11 mouse cellular contexts compared by ENCODE assay signal in genomic region chrX:162556459-162556841, GRCm38 (mm10).
A peak's percentile ranks its signal among the peaks of the same experiment; 100 is the strongest.
DNase-seq lines count a peak whose midpoint lies in the region; ATAC-seq and TF ChIP-seq lines count a peak whose summit lies in the region.
"Had no signal": no experiment of that assay in that cellular context is flagged by ENCODE, and none has a peak within 500 bp of the region (broad histone marks: within the 10 kb centered on the region; RNA-seq: fewer than 3 reads in every experiment).

No protein-coding gene starts in this region.

- whole genome bisulfite sequencing in heart, embryonic 10.5 days, result 55% methylated on average over 6 of the region's 6 CpGs
- 38% methylated on average over 6 of the region's 6 CpGs for WGBS in lung, postnatal 0 days
- 43% methylated on average over 6 of the region's 6 CpGs for WGBS in lung, adult 2 months
- 48% methylated on average over 6 of the region's 6 CpGs for WGBS in intestine, embryonic 16.5 days

- peak; percentile 26; the same call in 1 of the 2 replicates for ATAC-seq in lung, postnatal 0 days
- 0 out of 2 replicates have a peak, but pooled peaks have one; percentile 21 for ATAC-seq in intestine, embryonic 16.5 days

- peak; percentile 6 for DNase-seq in heart, postnatal 4 days
- no peak for DNase-seq in heart, embryonic 10.5 days (ENCODE audit: low spot score)
- peak; percentile 54 for DNase-seq in lung, postnatal 0 days (ENCODE audit: low spot score)
- no peak for DNase-seq in lung, adult 2 months
- DNase-seq in right cerebral cortex, postnatal 10 days (ENCODE audit: low spot score in 2 of 2), result peak; percentile 34 to 68
- no peak for DNase-seq in cerebellum, adult 9-10 months
- DNase-seq: gastrocnemius, postnatal 36 days; thymus, postnatal 14 days had no signal

- H3K27ac ChIP-seq in heart, embryonic 10.5 days, result no peak overlapping the region
- H3K27ac ChIP-seq in lung, postnatal 0 days (ENCODE audit: low read length), result no peak overlapping the region
- no peak overlapping the region for H3K27ac ChIP-seq in intestine, embryonic 16.5 days (ENCODE audit: low read length)
- H3K27ac ChIP-seq: embryonic facial prominence, embryonic 13.5 days; hindbrain, embryonic 14.5 days had no signal

- no peaks in the 10 kb centered on the region for H3K9me3 ChIP-seq in heart, embryonic 10.5 days
- no peaks in the 10 kb centered on the region for H3K9me3 ChIP-seq in lung, postnatal 0 days (ENCODE audit: low read length)
- no peaks in the 10 kb centered on the region for H3K9me3 ChIP-seq in intestine, embryonic 16.5 days (ENCODE audit: control insufficient read depth, low read length)
- H3K9me3 ChIP-seq: embryonic facial prominence, embryonic 13.5 days had no signal

- H3K4me2 ChIP-seq in lung, postnatal 0 days (replicated peaks; ENCODE audit: low read depth, low read length), result no peak overlapping the region; the same call in 1 of the 2 replicates
- no peak overlapping the region for H3K4me2 ChIP-seq in intestine, embryonic 16.5 days (ENCODE audit: low read depth, low read length)
- H3K4me2 ChIP-seq: embryonic facial prominence, embryonic 13.5 days; hindbrain, embryonic 14.5 days had no signal

- H3K9ac ChIP-seq in lung, postnatal 0 days (replicated peaks; ENCODE audit: low read depth), result no peak overlapping the region
- no peak overlapping the region for H3K9ac ChIP-seq in intestine, embryonic 16.5 days (ENCODE audit: low read depth, low read length)
- H3K9ac ChIP-seq: embryonic facial prominence, embryonic 13.5 days; hindbrain, embryonic 14.5 days had no signal

- TF ChIP-seq CTCF in lung, postnatal 0 days (IDR thresholded peaks at IDR 0.05), result no peak
- TF ChIP-seq CTCF in lung, adult 2 months (IDR thresholded peaks at IDR 0.05; ENCODE audit: insufficient read depth, low read length), result no peak

- no peak overlapping the region for H3K4me3 ChIP-seq in heart, embryonic 10.5 days
- no peak overlapping the region for H3K4me3 ChIP-seq in lung, postnatal 0 days (ENCODE audit: low read depth, low read length)
- no peak overlapping the region for H3K4me3 ChIP-seq in lung, adult 2 months (replicated peaks; ENCODE audit: extremely low read depth, low read depth, low read length)
- H3K4me3 ChIP-seq in intestine, embryonic 16.5 days (ENCODE audit: low read length), result no peak overlapping the region
- H3K4me3 ChIP-seq: embryonic facial prominence, embryonic 13.5 days had no signal

- no peak for TF ChIP-seq POLR2A in lung, adult 2 months (IDR thresholded peaks at IDR 0.05; ENCODE audit: borderline replicate concordance, extremely low read depth, low read depth, low read length)

- no peaks in the 10 kb centered on the region for H3K36me3 ChIP-seq in heart, embryonic 10.5 days
- no peaks in the 10 kb centered on the region for H3K36me3 ChIP-seq in lung, postnatal 0 days (ENCODE audit: insufficient read depth, low read length)
- H3K36me3 ChIP-seq in intestine, embryonic 16.5 days (ENCODE audit: control insufficient read depth, insufficient read depth, low read length), result no peaks in the 10 kb centered on the region
- H3K36me3 ChIP-seq: embryonic facial prominence, embryonic 13.5 days had no signal

- peaks cover 4% of the 10 kb centered on the region; the same call in 1 of the 2 replicates for H3K27me3 ChIP-seq in heart, embryonic 10.5 days (ENCODE audit: insufficient read depth, poor library complexity, severe bottlenecking)
- no peaks in the 10 kb centered on the region for H3K27me3 ChIP-seq in lung, postnatal 0 days (replicated peaks; ENCODE audit: insufficient read depth, low read length)
- H3K27me3 ChIP-seq in intestine, embryonic 16.5 days (replicated peaks; ENCODE audit: control insufficient read depth, insufficient read depth, low read length), result no peaks in the 10 kb centered on the region; the same call in 1 of the 2 replicates

- no peaks in the 10 kb centered on the region for H3K4me1 ChIP-seq in heart, embryonic 10.5 days
- no peaks in the 10 kb centered on the region for H3K4me1 ChIP-seq in lung, postnatal 0 days (ENCODE audit: insufficient read depth, low read depth, low read length)
- no peaks in the 10 kb centered on the region for H3K4me1 ChIP-seq in lung, adult 2 months (ENCODE audit: control insufficient read depth, insufficient read depth, low read length)
- no peaks in the 10 kb centered on the region for H3K4me1 ChIP-seq in intestine, embryonic 16.5 days (ENCODE audit: control insufficient read depth, insufficient read depth, low read length)

- no peak for TF ChIP-seq EP300 in lung, postnatal 0 days (IDR thresholded peaks at IDR 0.05)

Comparison
In these comparisons a context has a peak if more than half of its experiments do, and no peak if none do; other contexts are left out.
1. DNase-seq: peak in heart, postnatal 4 days (single experiment), lung, postnatal 0 days (single experiment) and right cerebral cortex, postnatal 10 days (2 of 2); none in heart, embryonic 10.5 days (single experiment), lung, adult 2 months (single experiment) and cerebellum, adult 9-10 months (single experiment).